Mouse (Mus musculus): ENCODE data around the gene Ubb. TPM values are rescaled to one million over a fixed set of nuclear protein-coding genes. Genes with fewer than 3 reads are reported as not detected.
A peak's percentile ranks its signal among the peaks of the same experiment; 100 is the strongest.

The Ubb gene
- polyA plus RNA-seq, 1 experiment from 2014 or later: 4,426 TPM

- Histone ChIP-seq H3K9me3 (ENCODE audit: control insufficient read depth, low read length) (no peaks in the 10 kb centered on the region), H3K4me1 (replicated peaks; ENCODE audit: control insufficient read depth, insufficient read depth, low read length) (no peaks in the 10 kb centered on the region), H3K27ac (no peak overlapping the region), H3K9ac (no peak overlapping the region), H3K4me2 (replicated peaks) (no peak overlapping the region), H3K4me3 (replicated peaks; ENCODE audit: low read length) (no peak overlapping the region), H3K27me3 (ENCODE audit: control insufficient read depth, insufficient read depth, low read length) (no peaks in the 10 kb centered on the region), H3K36me3 (replicated peaks; ENCODE audit: control insufficient read depth, insufficient read depth) (peaks cover 21% of the 10 kb centered on the region; the same call in 1 of the 2 replicates)
- DNase-seq (ENCODE audit: low spot score): no peak
- no peak for ATAC-seq (ENCODE audit: low FRiP score)
- WGBS: 83% methylated on average over 8 of the region's 8 CpGs
These were observed 41.1 kb downstream of the Ubb start for GRCm38 (mm10) chr11:62591904-62592575.

GRCm38 (mm10) chr11:62598571-62598970 is 47.6 kb downstream of the Ubb start:
- Histone ChIP-seq H3K27ac (no peak overlapping the region), H3K9me3 (ENCODE audit: control insufficient read depth, low read length) (no peaks in the 10 kb centered on the region), H3K36me3 (replicated peaks; ENCODE audit: control insufficient read depth, insufficient read depth) (peaks cover 4% of the 10 kb centered on the region; the same call in 1 of the 2 replicates), H3K27me3 (ENCODE audit: control insufficient read depth, insufficient read depth, low read length) (no peaks in the 10 kb centered on the region), H3K4me1 (replicated peaks; ENCODE audit: control insufficient read depth, insufficient read depth, low read length) (peaks cover 3% of the 10 kb centered on the region; the same call in 1 of the 2 replicates), H3K4me2 (replicated peaks) (no peak overlapping the region), H3K9ac (no peak overlapping the region), H3K4me3 (replicated peaks; ENCODE audit: low read length) (no peak overlapping the region)
- ATAC-seq (ENCODE audit: low FRiP score) (no peak), DNase-seq (ENCODE audit: low spot score) (no peak)
- WGBS: 83% methylated on average over 4 of the region's 4 CpGs

GRCm38 (mm10) chr11:62601732-62602618 is 51.0 kb downstream of the Ubb start:
- WGBS: 10% methylated on average over 17 of the region's 17 CpGs
- Histone ChIP-seq H3K27me3 (ENCODE audit: control insufficient read depth, insufficient read depth, low read length) (no peaks in the 10 kb centered on the region), H3K27ac (peak overlapping the region; percentile 90), H3K4me1 (replicated peaks; ENCODE audit: control insufficient read depth, insufficient read depth, low read length) (peaks cover 27% of the 10 kb centered on the region), H3K9ac (peak overlapping the region; percentile 72), H3K36me3 (replicated peaks; ENCODE audit: control insufficient read depth, insufficient read depth) (peaks cover 36% of the 10 kb centered on the region), H3K9me3 (ENCODE audit: control insufficient read depth, low read length) (no peaks in the 10 kb centered on the region), H3K4me2 (replicated peaks) (peak overlapping the region; percentile 65), H3K4me3 (replicated peaks; ENCODE audit: low read length) (peak overlapping the region; percentile 64)
- no peak for ATAC-seq (ENCODE audit: low FRiP score)
- peak; percentile 34 for DNase-seq (ENCODE audit: low spot score)

Other genes with a start within 250 kb of the Ubb start
- 8.6 and 10.4 TPM in 2 replicates for gene Pigl, start 92.7 kb upstream of the Ubb start, polyA plus RNA-seq (2014; fragmentation: Nextera tagmentation; extraction: Ambion mirVana)
- gene Ncor1, start 92.6 kb upstream of the Ubb start, polyA plus RNA-seq (2014; fragmentation: Nextera tagmentation; extraction: Ambion mirVana): 189 and 202 TPM in 2 replicates
- 63.8 and 64.8 TPM in 2 replicates for gene Cenpv, start 11.9 kb upstream of the Ubb start, polyA plus RNA-seq (2014; fragmentation: Nextera tagmentation; extraction: Ambion mirVana)
- 22.6 and 28.2 TPM in 2 replicates for gene Trpv2, start 23.3 kb downstream of the Ubb start, polyA plus RNA-seq (2014; fragmentation: Nextera tagmentation; extraction: Ambion mirVana)
- 10.5 and 12.6 TPM in 2 replicates for gene Lrrc75a, start 97.4 kb downstream of the Ubb start, polyA plus RNA-seq (2014; fragmentation: Nextera tagmentation; extraction: Ambion mirVana)
- gene Mmgt2, start 97.5 kb downstream of the Ubb start, polyA plus RNA-seq (2014; fragmentation: Nextera tagmentation; extraction: Ambion mirVana): 21.0 and 33.4 TPM in 2 replicates
- gene Zfp287, start 180.7 kb downstream of the Ubb start, polyA plus RNA-seq (2014; fragmentation: Nextera tagmentation; extraction: Ambion mirVana): 18.5 and 19.4 TPM in 2 replicates
- gene Gm10428, start 201.9 kb downstream of the Ubb start, polyA plus RNA-seq (2014; fragmentation: Nextera tagmentation; extraction: Ambion mirVana): not detected in 2 replicates
- gene Zfp286, start 238.3 kb downstream of the Ubb start, polyA plus RNA-seq (2014; fragmentation: Nextera tagmentation; extraction: Ambion mirVana): 27.1 and 28.9 TPM in 2 replicates

Measured in hindbrain, embryonic 14.5 days (tissue).